8 mouse cellular contexts compared by ENCODE assay signal in genomic region chr1:164457531-164458244, GRCm38 (mm10). TPM values are rescaled to one million over a fixed set of nuclear protein-coding genes. Genes with fewer than 3 reads are reported as not detected.
A peak's percentile ranks its signal among the peaks of the same experiment; 100 is the strongest.
DNase-seq lines count a peak whose midpoint lies in the region; ATAC-seq and TF ChIP-seq lines count a peak whose summit lies in the region.

No protein-coding gene starts in this region.

- WGBS in kidney, postnatal 0 days = under 1% methylated on average over 62 of the region's 76 CpGs
- WGBS in spleen, adult 2 months = under 1% methylated on average over 58 of the region's 76 CpGs

- no peaks in the 10 kb centered on the region for H3K27me3 ChIP-seq in kidney, postnatal 0 days (ENCODE audit: insufficient read depth, low read length)
- no peaks in the 10 kb centered on the region for H3K27me3 ChIP-seq in spleen, adult 2 months (ENCODE audit: control insufficient read depth, insufficient read depth, low read length)

- peak overlapping the region; percentile 69 for H3K4me2 ChIP-seq in kidney, postnatal 0 days (ENCODE audit: low read length)

- peaks cover 3% of the 10 kb centered on the region for H3K4me1 ChIP-seq in brown adipose tissue, adult 24 weeks (ENCODE audit: control insufficient read depth, insufficient read depth, insufficient read length, low read length)
- no peaks in the 10 kb centered on the region for H3K4me1 ChIP-seq in kidney, postnatal 0 days (replicated peaks; ENCODE audit: insufficient read depth, low read length)
- H3K4me1 ChIP-seq in spleen, adult 2 months (ENCODE audit: control insufficient read depth, insufficient read depth, insufficient read length) = peaks cover 17% of the 10 kb centered on the region; the same call in 1 of the 2 replicates

- TF ChIP-seq CTCF in kidney, postnatal 0 days (IDR thresholded peaks at IDR 0.05; ENCODE audit: low read depth) = no peak
- TF ChIP-seq CTCF in spleen, adult 2 months (IDR thresholded peaks at IDR 0.05; ENCODE audit: extremely low read depth, insufficient read depth, insufficient read length, insufficient replicate concordance) = no peak

- H3K9ac ChIP-seq in kidney, postnatal 0 days (ENCODE audit: low read depth, low read length) = peak overlapping the region; percentile 93

- 0 out of 2 replicates have a peak, but pooled peaks have one; percentile 12 for TF ChIP-seq POLR2A in spleen, adult 2 months (IDR thresholded peaks at IDR 0.05; ENCODE audit: low read depth, low read length)

- H3K27ac ChIP-seq in brown adipose tissue, adult 24 weeks (replicated peaks; ENCODE audit: low read depth, low read length) = no peak overlapping the region
- peak overlapping the region; percentile 91 for H3K27ac ChIP-seq in kidney, postnatal 0 days
- peak overlapping the region; percentile 89 for H3K27ac ChIP-seq in spleen, adult 2 months (ENCODE audit: insufficient read depth, low read length)

- no peaks in the 10 kb centered on the region for H3K9me3 ChIP-seq in kidney, postnatal 0 days (replicated peaks; ENCODE audit: low read length)

- peak; percentile 82 for DNase-seq in right cerebral cortex, postnatal 14 days
- DNase-seq in right cerebral cortex, adult 2 months (ENCODE audit: low spot score in 2 of 2) = no peak
- DNase-seq in kidney, postnatal 0 days (ENCODE audit: low spot score) = no peak
- peak; percentile 58 for DNase-seq in lung, postnatal 36 days
- peak; percentile 52 to 57 for DNase-seq in spleen, adult 2 months (ENCODE audit: low read depth in 1 of 2, low spot score in 2 of 2)

- H3K4me3 ChIP-seq in brown adipose tissue, adult 24 weeks (ENCODE audit: insufficient read depth, low read depth, low read length) = peak overlapping the region; percentile 78
- peak overlapping the region; percentile 73 for H3K4me3 ChIP-seq in kidney, postnatal 0 days (replicated peaks; ENCODE audit: low read depth, low read length)
- H3K4me3 ChIP-seq in spleen, adult 2 months (ENCODE audit: extremely low read depth, insufficient read depth, insufficient read length) = peak overlapping the region; percentile 92

- H3K36me3 ChIP-seq in kidney, postnatal 0 days (ENCODE audit: insufficient read depth, low read length) = no peaks in the 10 kb centered on the region
- no peaks in the 10 kb centered on the region for H3K36me3 ChIP-seq in spleen, adult 2 months (ENCODE audit: control insufficient read depth, insufficient read depth, low read length)

- 0 out of 2 replicates have a peak, but pooled peaks have one; percentile 2 for ATAC-seq in granulocyte monocyte progenitor cell, adult 5-6 weeks (replicated peaks; ENCODE audit: poor library complexity, severe bottlenecking)
- peak; percentile 10 for ATAC-seq in kidney, postnatal 0 days (replicated peaks; ENCODE audit: low FRiP score, low read depth)
- ATAC-seq in megakaryocyte-erythroid progenitor cell, adult 5-6 weeks (replicated peaks; ENCODE audit: low FRiP score, low TSS enrichment, poor library complexity, severe bottlenecking) = no peak

RNA-seq across cellular contexts. Expression of gene Atp1b1, which starts 0.5 kb away (rescaled TPM):
- 18.7 and 18.9 TPM in 2 replicates for polyA plus RNA-seq in brown adipose tissue, adult 24 weeks (2012; ENCODE audit: insufficient read depth, insufficient read length, missing spikeins)
- 7.5 and 8.7 TPM in 2 replicates for total RNA-seq in granulocyte monocyte progenitor cell, adult 5-6 weeks (2014; fragmentation: Nextera tagmentation)
- 5.6 and 8.1 TPM in 2 replicates for total RNA-seq in granulocyte monocyte progenitor cell, adult 5-6 weeks (2017)
- 720 and 731 TPM in 2 replicates for polyA plus RNA-seq in kidney, postnatal 0 days (2015; fragmentation: Nextera tagmentation; extraction: Ambion mirVana)
- polyA plus RNA-seq in spleen, adult 2 months (2012; rRNA removed) = 11.2 and 12.1 TPM in 2 replicates
- 1.8 and 15.5 TPM in 2 replicates for total RNA-seq in megakaryocyte-erythroid progenitor cell, adult 5-6 weeks (2014; fragmentation: Nextera tagmentation)
- 5.1 TPM in 1 of 2 replicates, not detected in the other for total RNA-seq in megakaryocyte-erythroid progenitor cell, adult 5-6 weeks (2017)

Comparison
In these comparisons a context has a peak if more than half of its experiments do, and no peak if none do; other contexts are left out.
1. DNase-seq: peak in right cerebral cortex, postnatal 14 days (single experiment), lung, postnatal 36 days (single experiment) and spleen, adult 2 months (2 of 2); none in right cerebral cortex, adult 2 months (0 of 2) and kidney, postnatal 0 days (single experiment).
2. RNA of gene Atp1b1, which starts 0.5 kb away (polyA plus RNA-seq): 720 to 731 TPM in kidney, postnatal 0 days; 18.7 to 18.9 TPM in brown adipose tissue, adult 24 weeks and 11.2 to 12.1 TPM in spleen, adult 2 months; every median in the first group is over 10 times any median in the second.
3. Peak in every context shown above with its lines, with median percentiles within 50 percentile points of each other: H3K4me3 ChIP-seq.